In genomic region chr6:92869089-92869581, GRCm38 (mm10) we compare ENCODE assay signal across 9 mouse cellular contexts. TPM values are rescaled to one million over a fixed set of nuclear protein-coding genes. Genes with fewer than 3 reads are reported as not detected.
A peak's percentile ranks its signal among the peaks of the same experiment; 100 is the strongest.
DNase-seq lines count a peak whose midpoint lies in the region; ATAC-seq and TF ChIP-seq lines count a peak whose summit lies in the region.
"Had no signal": no experiment of that assay in that cellular context is flagged by ENCODE, and none has a peak within 500 bp of the region (broad histone marks: within the 10 kb centered on the region; RNA-seq: fewer than 3 reads in every experiment).

Gm15737 (plus strand) TSS chr6:92869357.

- no peak for TF ChIP-seq EP300 in ES-Bruce4 (IDR thresholded peaks at IDR 0.05; ENCODE audit: insufficient read depth, low read depth, low read length)

- H3K9me3 ChIP-seq in ES-Bruce4 (replicated peaks; ENCODE audit: control insufficient read depth, insufficient read depth, low read length, poor library complexity, severe bottlenecking): no peaks in the 10 kb centered on the region
- H3K9me3 ChIP-seq: midbrain, embryonic 12.5 days had no signal

- H3K27me3 ChIP-seq in ES-Bruce4 (ENCODE audit: control insufficient read depth, insufficient read depth, low read length, poor library complexity, severe bottlenecking): no peaks in the 10 kb centered on the region
- H3K27me3 ChIP-seq: midbrain, embryonic 12.5 days had no signal

- DNase-seq in adrenal gland, adult 2 months: peak; percentile 30
- no peak for DNase-seq in adrenal gland, adult 18-20 months (ENCODE audit: low spot score in 2 of 2)
- peak; percentile 87 for DNase-seq in heart, adult 8-10 months (ENCODE audit: low spot score)
- peak; percentile 70 for DNase-seq in kidney, postnatal 10 days
- DNase-seq in skeletal muscle tissue, adult 2 months (ENCODE audit: low read depth, low spot score): peak; percentile 91
- no peak for DNase-seq in cerebellum, adult 11-12 months

- no peaks in the 10 kb centered on the region for H3K36me3 ChIP-seq in ES-Bruce4 (ENCODE audit: control insufficient read depth, insufficient read depth, low read length, poor library complexity, severe bottlenecking)
- H3K36me3 ChIP-seq: midbrain, embryonic 12.5 days had no signal

- no peak within 1 kb of the TSS for H3K9ac ChIP-seq in ES-Bruce4 (ENCODE audit: low read depth, poor library complexity, severe bottlenecking)
- H3K9ac ChIP-seq: midbrain, embryonic 12.5 days had no signal

- peak within 1 kb of the TSS; percentile 51 for H3K4me3 ChIP-seq in ES-Bruce4 (ENCODE audit: low read depth, low read length)
- H3K4me3 ChIP-seq: midbrain, embryonic 12.5 days had no signal

- no peak for ATAC-seq in monocyte, adult 5-6 weeks (replicated peaks; ENCODE audit: insufficient number of reproducible peaks, low FRiP score, low TSS enrichment, poor library complexity, severe bottlenecking)

- no peak for TF ChIP-seq POLR2A in ES-Bruce4 (IDR thresholded peaks at IDR 0.05; ENCODE audit: insufficient read depth, low read length)

- no peak for TF ChIP-seq CTCF in ES-Bruce4 (IDR thresholded peaks at IDR 0.05; ENCODE audit: low read depth, low read length)

- H3K27ac ChIP-seq in ES-Bruce4 (ENCODE audit: insufficient read depth, low read length): no peak within 1 kb of the TSS
- H3K27ac ChIP-seq: midbrain, embryonic 12.5 days had no signal

- no peaks in the 10 kb centered on the region for H3K4me1 ChIP-seq in ES-Bruce4 (ENCODE audit: control insufficient read depth, insufficient read depth, low read length)
- H3K4me1 ChIP-seq: midbrain, embryonic 12.5 days had no signal

RNA-seq across cellular contexts. Expression of gene Gm15737, which starts in this region (rescaled TPM):
- total RNA-seq in adrenal gland, adult 2 months (2021): under 1 TPM; 0.06 to 0.07 TPM
- 0.02 TPM in 1 of 2 replicates, not detected in the other for polyA plus RNA-seq in adrenal gland, adult 2 months (2012; rRNA removed)
- not detected for total RNA-seq in adrenal gland, adult 18-20 months (2021)
- polyA plus RNA-seq in ES-Bruce4 (2011; ENCODE audit: insufficient read depth, insufficient read length, low read depth, missing spikeins): not detected in 2 replicates
- under 1 TPM; 0.20 to 0.72 (median 0.27) TPM for total RNA-seq in heart, adult 8-10 months (2022)
- total RNA-seq in monocyte, adult 5-6 weeks (2017): not detected in 3 replicates
- polyA plus RNA-seq: midbrain, embryonic 12.5 days had no signal

Comparison
In these comparisons a context has a peak if more than half of its experiments do, and no peak if none do; other contexts are left out.
1. Peak in DNase-seq in adrenal gland, adult 2 months; RNA of the gene not detected or under 1 TPM.
2. Peak in DNase-seq in heart, adult 8-10 months; RNA of the gene not detected or under 1 TPM.
3. DNase-seq: peak in kidney, postnatal 10 days (single experiment) and skeletal muscle tissue, adult 2 months (single experiment); none in adrenal gland, adult 18-20 months (0 of 2) and cerebellum, adult 11-12 months (single experiment).